Mouse (Mus musculus) kidney, postnatal 0 days (tissue): Measurements from ENCODE around the gene Myo3b. TPM values are rescaled to one million over a fixed set of nuclear protein-coding genes. Genes with fewer than 3 reads are reported as not detected.

ENCODE experiments used
- ATAC-seq: fragments of 200-750 bp; cut with Nextera tagmentation; replicated peaks from 2 replicates; pipeline ENCODE4 v1.8.0; 2017; ENCODE audit warnings: low read depth, moderate number of reproducible peaks, moderate TSS enrichment, moderate library complexity; ENCODE audit not compliant: low FRiP score
- DNase-seq: peaks from one replicate; pipeline ENCODE4 v3.0.0-alpha.2; 2016; ENCODE audit warnings: low spot score
- H3K27ac ChIP-seq: fragments of 300-500 bp; sonication (generic); 2 replicates; pipeline ENCODE4 v1.5.1; 2014; ENCODE audit warnings: mild to moderate bottlenecking
- H3K27me3 ChIP-seq: fragments of 300-500 bp; sonication (generic); 2 replicates; pipeline ENCODE4 v1.6.1; 2014; ENCODE audit warnings: low read length, mixed read lengths; ENCODE audit not compliant: insufficient read depth
- H3K36me3 ChIP-seq: fragments of 300-500 bp; sonication (generic); 2 replicates; pipeline ENCODE4 v1.6.1; 2014; ENCODE audit warnings: low read length, mixed read lengths; ENCODE audit not compliant: insufficient read depth
- H3K4me1 ChIP-seq: fragments of 300-500 bp; sonication (generic); replicated peaks from 2 replicates; pipeline ENCODE4 v1.6.1; 2014; ENCODE audit warnings: antibody characterized with exemption, low read length, mixed read lengths; ENCODE audit not compliant: insufficient read depth
- H3K4me2 ChIP-seq: fragments of 300-500 bp; sonication (generic); 2 replicates; pipeline ENCODE4 v1.6.1; 2014; ENCODE audit warnings: mild to moderate bottlenecking, low read length, moderate library complexity, mixed read lengths
- H3K4me3 ChIP-seq: fragments of 300-500 bp; sonication (generic); replicated peaks from 2 replicates; pipeline ENCODE4 v1.5.1; 2014; ENCODE audit warnings: low read depth, low read length
- H3K9ac ChIP-seq: fragments of 300-500 bp; sonication (generic); 2 replicates; pipeline ENCODE4 v1.6.1; 2014; ENCODE audit warnings: low read depth, low read length
- H3K9me3 ChIP-seq: fragments of 300-500 bp; sonication (generic); replicated peaks from 2 replicates; pipeline ENCODE4 v1.6.1; 2016; ENCODE audit warnings: low read length, inconsistent platforms, mixed read lengths
- CTCF ChIP-seq: IDR thresholded peaks from 2 replicates; pipeline ENCODE4 v1.5.1; 2016; ENCODE audit warnings: antibody characterized with exemption, low read depth, mild to moderate bottlenecking, moderate library complexity
- WGBS: fragments of 180-500 bp; shearing (Covaris S2); extraction: QIAGEN DNeasy Blood & Tissue Kit; methylation state at CpG from one replicate; pipeline ENCODE4 v1.1.7; 2014; 5-methylcytosine and 5-hydroxymethylcytosine counted together
- polyA plus RNA-seq: library from polyadenylated mRNA; unstranded; fragments of >200 nt; fragmentation: Nextera tagmentation; extraction: Ambion mirVana; gene quantifications from 2 replicates; pipeline ENCODE4 v1.2.1, GENCODE M21; 2015

Myo3b gene
- polyA plus RNA-seq, 1 experiment from 2014 or later = 1.3 TPM

DNA sequence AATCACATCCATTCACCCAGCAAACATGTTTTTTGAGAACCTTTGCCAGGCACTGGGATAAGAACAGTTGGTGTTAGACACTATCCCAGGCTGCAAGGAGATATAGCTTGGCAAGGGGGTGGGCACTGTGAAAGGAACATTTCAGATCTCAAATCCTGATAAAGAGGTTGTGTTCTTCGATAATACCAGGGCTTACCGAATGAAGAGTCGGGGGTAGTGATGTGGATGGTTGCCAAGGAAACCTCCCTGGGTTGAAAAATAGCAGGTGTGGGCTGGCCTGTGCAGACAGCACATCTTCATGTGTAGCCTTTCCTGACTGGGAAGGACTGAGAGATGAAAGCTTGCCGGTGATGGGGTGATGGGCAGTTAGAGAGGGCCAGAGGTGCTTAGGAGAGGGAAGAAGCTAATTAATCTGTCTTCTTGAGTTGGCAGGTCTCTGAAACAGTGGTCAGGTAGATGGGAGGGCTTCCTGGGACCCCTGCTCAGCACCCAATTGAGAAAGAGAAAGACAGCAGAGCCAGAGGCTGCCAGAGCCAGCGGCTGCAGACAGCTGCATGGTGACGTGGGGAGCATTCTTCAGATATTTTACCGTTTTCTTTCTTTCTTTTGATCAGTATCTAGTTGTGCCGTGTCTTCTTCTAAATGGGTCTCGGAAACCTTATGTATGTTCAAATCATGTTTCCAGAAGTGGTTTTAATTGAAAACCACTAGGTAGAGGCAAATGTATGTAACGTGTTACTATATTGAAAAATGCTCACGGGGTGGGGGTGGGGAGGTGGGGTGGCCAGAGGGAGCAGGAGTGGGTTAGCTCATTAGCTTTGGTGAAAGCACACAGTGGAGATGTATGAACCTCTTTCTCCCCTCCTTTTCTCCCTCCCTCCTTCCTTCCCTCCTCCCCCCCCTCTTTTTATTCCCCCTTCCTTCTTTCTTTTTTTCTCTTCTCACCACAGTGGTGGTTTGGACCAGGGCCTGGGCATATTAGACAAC is 21.7 kb downstream of the Myo3b start:
- H3K4me1 ChIP-seq = no peaks in the 10 kb centered on the region
- WGBS = 54% methylated on average over 11 of the region's 11 CpGs

GRCm38 (mm10) chr2:70065116-70065515 is 26.2 kb downstream of the Myo3b start:
- Histone ChIP-seq H3K27ac (no peak overlapping the region), H3K27me3 (no peaks in the 10 kb centered on the region), H3K9me3 (no peaks in the 10 kb centered on the region), H3K4me3 (no peak overlapping the region), H3K4me1 (0 out of 2 replicates have a peak, but pooled peaks cover 11% of the 10 kb centered on the region), H3K4me2 (no peak overlapping the region), H3K9ac (no peak overlapping the region), H3K36me3 (no peaks in the 10 kb centered on the region)
- no peak for DNase-seq
- 76% methylated on average over 6 of the region's 6 CpGs for WGBS
- no peak for TF ChIP-seq CTCF
- ATAC-seq = no peak

More for the DNA sequence above, 21.7 kb downstream of the Myo3b start:
- no peak overlapping the region for H3K27ac ChIP-seq
- ATAC-seq (no peak), DNase-seq (no peak)
- no peak overlapping the region for H3K4me2 ChIP-seq
- H3K27me3 ChIP-seq = no peaks in the 10 kb centered on the region
- no peak for TF ChIP-seq CTCF
- no peaks in the 10 kb centered on the region for H3K36me3 ChIP-seq
- no peak overlapping the region for H3K4me3 ChIP-seq
- H3K9ac ChIP-seq = no peak overlapping the region
- H3K9me3 ChIP-seq = no peaks in the 10 kb centered on the region

GRCm38 (mm10) chr2:70065729-70066300 is 26.9 kb downstream of the Myo3b start:
- H3K27me3 ChIP-seq = no peaks in the 10 kb centered on the region
- 62% methylated on average over 7 of the region's 7 CpGs for WGBS
- TF ChIP-seq CTCF = no peak
- H3K4me3 ChIP-seq = no peak overlapping the region
- DNase-seq = no peak
- no peak overlapping the region for H3K4me2 ChIP-seq
- H3K27ac ChIP-seq = peak overlapping the region; percentile 63
- 0 out of 2 replicates have a peak, but pooled peaks cover 11% of the 10 kb centered on the region for H3K4me1 ChIP-seq
- H3K9me3 ChIP-seq = no peaks in the 10 kb centered on the region
- no peak overlapping the region for H3K9ac ChIP-seq
- H3K36me3 ChIP-seq = no peaks in the 10 kb centered on the region
- ATAC-seq = no peak

GRCm38 (mm10) chr2:70066338-70067022 is 27.6 kb downstream of the Myo3b start:
- no peak for ATAC-seq
- no peaks in the 10 kb centered on the region for H3K36me3 ChIP-seq
- H3K9ac ChIP-seq = no peak overlapping the region
- H3K9me3 ChIP-seq = no peaks in the 10 kb centered on the region
- peak overlapping the region; percentile 63 for H3K27ac ChIP-seq
- H3K4me2 ChIP-seq = no peak overlapping the region
- DNase-seq = peak; percentile 19
- no peak overlapping the region for H3K4me3 ChIP-seq
- no peaks in the 10 kb centered on the region for H3K27me3 ChIP-seq
- WGBS = 60% methylated on average over 6 of the region's 6 CpGs
- H3K4me1 ChIP-seq = 0 out of 2 replicates have a peak, but pooled peaks cover 11% of the 10 kb centered on the region
- no peak for TF ChIP-seq CTCF

GRCm38 (mm10) chr2:70069861-70070260 is 30.9 kb downstream of the Myo3b start:
- H3K27ac ChIP-seq = peak overlapping the region; percentile 69
- 74% methylated on average over 5 of the region's 5 CpGs for WGBS
- DNase-seq (peak; percentile 38), ATAC-seq (no peak; the same call in 1 of the 2 replicates)
- no peak overlapping the region for H3K9ac ChIP-seq
- no peaks in the 10 kb centered on the region for H3K36me3 ChIP-seq
- H3K27me3 ChIP-seq = no peaks in the 10 kb centered on the region
- TF ChIP-seq CTCF = no peak
- no peak overlapping the region for H3K4me3 ChIP-seq
- no peaks in the 10 kb centered on the region for H3K9me3 ChIP-seq
- H3K4me1 ChIP-seq = 0 out of 2 replicates have a peak, but pooled peaks cover 11% of the 10 kb centered on the region
- H3K4me2 ChIP-seq = no peak overlapping the region

DNA sequence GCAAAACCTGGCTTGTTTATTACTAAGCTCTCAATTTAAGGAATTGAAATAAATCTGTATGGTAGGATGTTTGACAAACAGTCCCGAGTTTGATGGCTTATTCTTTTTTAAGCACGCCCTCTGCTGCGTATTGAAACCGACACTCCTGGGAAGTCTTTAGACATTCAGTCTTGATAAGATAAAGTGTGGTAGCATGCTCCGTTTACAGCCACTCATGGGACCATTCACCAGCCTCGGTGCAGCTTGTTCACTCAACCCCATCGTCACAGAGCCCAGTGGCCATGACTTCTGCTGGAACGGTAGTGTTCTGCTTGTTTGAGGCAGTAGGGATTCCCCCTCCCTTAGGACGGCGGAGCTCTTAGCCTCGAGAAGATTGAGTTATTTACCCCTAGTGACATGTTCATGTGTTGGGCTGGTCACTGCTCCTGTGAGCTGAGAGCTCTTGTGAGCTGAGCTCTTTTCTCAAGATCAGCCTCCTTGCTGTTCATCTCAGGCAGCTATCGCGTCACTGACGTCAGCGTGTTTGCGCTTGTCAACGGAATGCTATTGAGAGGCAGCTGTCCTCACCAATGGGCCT is 44.6 kb downstream of the Myo3b start:
- 60% methylated on average over 17 of the region's 17 CpGs for WGBS
- no peak overlapping the region for H3K27ac ChIP-seq
- ATAC-seq (no peak), DNase-seq (no peak)
- no peak overlapping the region for H3K9ac ChIP-seq
- H3K4me2 ChIP-seq = no peak overlapping the region
- H3K36me3 ChIP-seq = no peaks in the 10 kb centered on the region
- no peak for TF ChIP-seq CTCF
- no peaks in the 10 kb centered on the region for H3K4me1 ChIP-seq
- H3K9me3 ChIP-seq = no peaks in the 10 kb centered on the region
- no peak overlapping the region for H3K4me3 ChIP-seq
- no peaks in the 10 kb centered on the region for H3K27me3 ChIP-seq
